Mouse (Mus musculus) stomach, postnatal 0 days (tissue): Measurements from ENCODE around the gene Galr2. TPM values are rescaled to one million over a fixed set of nuclear protein-coding genes. Genes with fewer than 3 reads are reported as not detected.
"Not testable (repeated sequence)": the region's sequence is repeated elsewhere in the genome, so short reads cannot be mapped to it uniquely, and the experiment has no call there.

Experiments used
- ATAC-seq: fragments of 200-750 bp; cut with Nextera tagmentation; 2 replicates; pipeline ENCODE4 v1.8.0; 2017; ENCODE audit not compliant: low FRiP score, low TSS enrichment
- DNase-seq: peaks from one replicate; pipeline ENCODE4 v3.0.0-alpha.2; 2016; ENCODE audit warnings: low spot score
- H3K27ac ChIP-seq: fragments of 300-500 bp; sonication (generic); replicated peaks from 2 replicates; pipeline ENCODE4 v1.5.1; 2014; ENCODE audit warnings: mild to moderate bottlenecking, control low read depth
- H3K27me3 ChIP-seq: fragments of 300-500 bp; sonication (generic); 2 replicates; pipeline ENCODE4 v1.6.1; 2014; ENCODE audit warnings: low read length; ENCODE audit not compliant: control insufficient read depth, insufficient read depth
- H3K36me3 ChIP-seq: fragments of 300-500 bp; sonication (generic); 2 replicates; pipeline ENCODE4 v1.6.1; 2014; ENCODE audit warnings: low read length, mixed read lengths; ENCODE audit not compliant: control insufficient read depth, insufficient read depth
- H3K4me1 ChIP-seq: fragments of 300-500 bp; sonication (generic); replicated peaks from 2 replicates; pipeline ENCODE4 v1.6.1; 2014; ENCODE audit warnings: antibody characterized with exemption; ENCODE audit not compliant: control insufficient read depth, insufficient read depth
- H3K4me2 ChIP-seq: fragments of 300-500 bp; sonication (generic); replicated peaks from 2 replicates; pipeline ENCODE4 v1.6.1; 2014; ENCODE audit warnings: low read depth, mild to moderate bottlenecking, control low read depth, moderate library complexity
- H3K4me3 ChIP-seq: fragments of 300-500 bp; sonication (generic); 2 replicates; pipeline ENCODE4 v1.5.1; 2014; ENCODE audit warnings: low read depth, low read length, control low read depth
- H3K9ac ChIP-seq: fragments of 300-500 bp; sonication (generic); 2 replicates; pipeline ENCODE4 v1.6.1; 2014; ENCODE audit warnings: mild to moderate bottlenecking, low read length, control low read depth, mixed read lengths
- H3K9me3 ChIP-seq: fragments of 300-500 bp; sonication (generic); 2 replicates; pipeline ENCODE4 v1.6.1; 2016; ENCODE audit warnings: low read length; ENCODE audit not compliant: control insufficient read depth
- CTCF ChIP-seq: IDR thresholded peaks from 2 replicates; pipeline ENCODE4 v1.5.1; 2016; ENCODE audit warnings: antibody characterized with exemption, low read depth, mild to moderate bottlenecking, moderate library complexity
- EP300 ChIP-seq: optimal IDR thresholded peaks from 2 replicates; pipeline ENCODE3; 2016; ENCODE audit warnings: antibody characterized with exemption
- WGBS: fragments of 180-500 bp; shearing (Covaris S2); extraction: QIAGEN DNeasy Blood & Tissue Kit; methylation state at CpG from one replicate; pipeline ENCODE4 v1.1.7; 2014; 5-methylcytosine and 5-hydroxymethylcytosine counted together
- polyA plus RNA-seq: library from polyadenylated mRNA; unstranded; fragments of >200 nt; fragmentation: Nextera tagmentation; extraction: Ambion mirVana; gene quantifications from 2 replicates; pipeline ENCODE4 v1.2.1, GENCODE M21; 2015

Galr2 gene
- polyA plus RNA-seq, 1 experiment from 2014 or later, result 0.68 TPM

DNA sequence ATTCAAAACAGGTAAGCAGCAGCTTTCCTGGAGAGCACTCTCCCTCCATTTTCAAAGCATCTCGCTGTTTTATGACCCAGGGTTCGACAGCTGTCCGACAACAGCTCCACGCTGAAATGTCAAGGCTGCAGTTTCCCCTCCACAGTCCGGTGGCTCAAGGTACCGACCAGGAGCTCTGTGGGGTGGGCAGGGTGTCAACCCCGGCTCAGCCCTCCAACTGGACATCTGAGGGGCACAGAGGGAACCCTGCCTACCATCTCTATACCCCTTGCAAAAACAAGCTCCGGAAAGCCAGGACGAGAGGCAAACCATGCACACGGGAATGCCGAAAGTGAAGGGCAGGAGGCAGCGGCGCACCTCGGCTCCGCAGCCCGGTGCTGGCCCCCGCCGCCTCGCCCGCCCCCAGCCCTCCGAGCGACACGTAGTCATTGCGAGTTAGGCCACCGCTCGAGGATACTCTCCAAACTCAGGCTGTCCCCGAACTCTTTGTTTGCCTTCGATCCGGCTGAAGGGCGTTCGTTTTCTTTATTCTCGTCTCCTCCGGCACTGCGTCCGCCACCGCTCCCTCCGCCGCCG, 7.2 kb upstream of the Galr2 start:
- Histone ChIP-seq H3K27ac (peak overlapping the region; percentile 85), H3K4me3 (peak overlapping the region; percentile 87), H3K4me1 (0 out of 2 replicates have a peak, but pooled peaks cover 2% of the 10 kb centered on the region), H3K36me3 (no peaks in the 10 kb centered on the region), H3K27me3 (no peaks in the 10 kb centered on the region), H3K9me3 (no peaks in the 10 kb centered on the region), H3K9ac (peak overlapping the region; percentile 94), H3K4me2 (peak overlapping the region; percentile 72)
- under 1% methylated on average over 38 of the region's 39 CpGs for WGBS
- no peak for TF ChIP-seq EP300
- no peak for TF ChIP-seq CTCF
- no peak for DNase-seq
- peak; percentile 43 for ATAC-seq

DNA sequence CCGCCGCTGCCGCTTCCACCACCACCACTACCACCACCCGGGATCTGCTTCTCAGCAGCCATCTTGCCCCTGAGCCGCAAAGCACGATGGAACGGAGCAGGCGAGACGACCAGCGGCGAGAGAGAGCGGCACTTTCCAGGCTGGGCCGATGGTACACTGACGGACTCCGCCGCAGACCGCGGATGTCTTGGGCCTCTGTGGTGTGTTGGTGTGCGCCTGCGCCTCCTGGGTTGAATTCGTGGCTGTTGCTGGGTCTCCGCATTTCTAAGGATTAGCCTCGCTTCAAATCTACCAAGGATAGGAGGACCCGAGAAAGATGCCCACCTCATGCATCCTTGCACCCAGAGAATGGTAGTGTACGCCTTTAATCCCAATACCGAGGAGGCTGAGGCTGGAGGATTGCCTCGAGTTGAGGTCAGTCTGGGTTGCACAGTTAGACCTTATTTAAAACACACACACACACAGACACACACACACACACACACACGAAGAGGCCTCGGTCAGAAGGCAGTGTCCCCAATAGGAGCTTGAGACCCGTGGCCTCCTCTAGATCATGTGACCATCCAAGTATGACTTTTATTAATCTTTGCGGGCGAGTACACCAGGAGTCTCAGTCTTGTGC, 6.6 kb upstream of the Galr2 start, which contains the start of gene Srp68:
Srp68 (minus strand) TSS at position 173 of the 622 bp plus-strand sequence.
- WGBS, result 3% methylated on average over 32 of the region's 32 CpGs
- Histone ChIP-seq H3K27ac (peak within 1 kb of the TSS; percentile 85), H3K9me3 (no peaks in the 10 kb centered on the region), H3K4me1 (0 out of 2 replicates have a peak, but pooled peaks cover 2% of the 10 kb centered on the region), H3K27me3 (no peaks in the 10 kb centered on the region), H3K4me3 (peak within 1 kb of the TSS; percentile 87), H3K4me2 (peak within 1 kb of the TSS; percentile 72), H3K9ac (peak within 1 kb of the TSS; percentile 94), H3K36me3 (no peaks in the 10 kb centered on the region)
- ATAC-seq (peak; percentile 98), DNase-seq (peak; percentile 94)
- peak; percentile 53 for TF ChIP-seq CTCF
- TF ChIP-seq EP300, result no peak

DNA sequence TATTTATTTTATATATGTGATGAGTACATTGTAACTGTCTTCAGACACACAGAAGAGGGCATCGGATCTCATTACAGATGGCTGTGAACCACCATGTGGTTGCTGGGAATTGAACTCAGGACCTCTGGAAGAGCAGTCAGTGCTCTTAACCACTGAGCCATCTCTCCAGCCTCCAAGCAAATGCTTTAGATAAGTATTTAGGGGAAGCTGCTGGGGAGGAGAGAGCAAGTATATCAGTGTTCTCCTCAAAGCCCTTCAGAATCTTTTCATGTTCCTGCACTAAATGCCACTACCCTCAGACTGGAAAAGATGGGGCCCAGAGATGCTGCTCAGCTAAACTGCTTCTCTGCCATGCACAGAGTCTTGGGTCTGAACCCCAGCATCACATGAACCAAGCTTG, 3.6 kb upstream of the Galr2 start:
- ATAC-seq, H3K4me2 ChIP-seq, H3K4me3 ChIP-seq, H3K9ac ChIP-seq, DNase-seq, H3K4me1 ChIP-seq, H3K27ac ChIP-seq, H3K9me3 ChIP-seq, H3K27me3 ChIP-seq, H3K36me3 ChIP-seq: not testable (repeated sequence)
- WGBS, result 83% methylated on average over 1 of the region's 1 CpGs

DNA sequence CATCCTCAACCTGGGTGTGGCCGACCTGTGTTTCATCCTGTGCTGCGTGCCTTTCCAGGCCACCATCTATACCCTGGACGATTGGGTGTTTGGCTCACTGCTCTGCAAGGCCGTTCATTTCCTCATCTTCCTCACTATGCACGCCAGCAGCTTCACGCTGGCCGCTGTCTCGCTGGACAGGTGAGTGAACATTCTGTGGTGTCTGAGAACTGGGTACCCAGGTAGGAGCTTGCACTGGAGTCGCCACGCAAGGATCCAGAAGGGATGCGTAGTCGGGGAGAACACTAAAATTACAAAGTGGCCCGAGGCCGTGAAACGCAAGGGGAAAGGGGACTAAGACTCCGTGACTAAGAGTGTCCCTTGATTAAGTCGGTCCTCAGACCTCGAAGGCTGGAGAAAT, 932 bp downstream of the Galr2 start:
- Histone ChIP-seq H3K4me3 (peak overlapping the region; percentile 37), H3K4me2 (peak overlapping the region; percentile 55), H3K9me3 (no peaks in the 10 kb centered on the region), H3K27me3 (peaks cover 13% of the 10 kb centered on the region; the same call in 1 of the 2 replicates), H3K27ac (no peak overlapping the region), H3K4me1 (no peaks in the 10 kb centered on the region), H3K9ac (peak overlapping the region; percentile 23; the same call in 1 of the 2 replicates), H3K36me3 (no peaks in the 10 kb centered on the region)
- DNase-seq, result no peak
- no peak for ATAC-seq
- WGBS, result 5% methylated on average over 18 of the region's 18 CpGs
- no peak for TF ChIP-seq EP300
- TF ChIP-seq CTCF, result no peak

DNA sequence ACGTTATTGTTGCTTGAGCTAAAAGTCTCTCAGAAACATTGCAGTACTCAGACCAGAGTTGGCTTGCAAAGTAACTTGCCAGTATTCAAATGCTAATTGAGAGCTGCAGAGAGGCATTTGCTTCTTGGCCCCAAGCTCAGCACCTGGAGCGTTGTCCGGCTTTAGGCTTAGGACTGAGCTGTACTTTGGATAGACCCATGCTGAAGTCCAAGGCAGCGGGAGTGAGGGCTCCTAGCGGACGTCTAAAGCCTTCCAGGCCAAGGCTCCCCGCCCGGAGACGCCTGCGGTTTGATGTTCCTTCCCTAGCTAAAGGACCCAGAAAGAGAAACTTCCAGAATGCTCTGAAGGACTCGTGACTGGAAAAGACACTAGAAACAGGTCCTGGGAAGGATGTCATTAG, 1.4 kb downstream of the Galr2 start:
- no peak for TF ChIP-seq EP300
- peak; percentile 54 for TF ChIP-seq CTCF
- DNase-seq (no peak), ATAC-seq (no peak)
- Histone ChIP-seq H3K9ac (no peak overlapping the region), H3K4me3 (0 out of 2 replicates have a peak overlapping the region, but pooled peaks have one; percentile 37), H3K27ac (no peak overlapping the region), H3K9me3 (no peaks in the 10 kb centered on the region), H3K27me3 (peaks cover 13% of the 10 kb centered on the region; the same call in 1 of the 2 replicates), H3K4me1 (no peaks in the 10 kb centered on the region), H3K36me3 (no peaks in the 10 kb centered on the region), H3K4me2 (peak overlapping the region; percentile 55; the same call in 1 of the 2 replicates)
- WGBS, result 4% methylated on average over 11 of the region's 11 CpGs
